In genomic region chr14:75504255-75504654, GRCm38 (mm10) we compare ENCODE assay signal across 17 mouse cellular contexts. TPM values are rescaled to one million over a fixed set of nuclear protein-coding genes. Genes with fewer than 3 reads are reported as not detected.
"Had no signal": no experiment of that assay in that cellular context is flagged by ENCODE, and none has a peak within 500 bp of the region (broad histone marks: within the 10 kb centered on the region; RNA-seq: fewer than 3 reads in every experiment).

No protein-coding gene starts in this region.

- ATAC-seq: lung, postnatal 0 days had no signal

- H3K4me2 ChIP-seq: liver, embryonic 11.5 days; liver, embryonic 15.5 days; neural tube, embryonic 12.5 days had no signal

- H3K27ac ChIP-seq: left cerebral cortex, adult 2 months; limb, embryonic 10.5 days; liver, embryonic 15.5 days; neural tube, embryonic 12.5 days; stomach, postnatal 0 days had no signal

- H3K36me3 ChIP-seq: limb, embryonic 10.5 days; liver, embryonic 15.5 days; neural tube, embryonic 12.5 days had no signal

- H3K27me3 ChIP-seq: liver, embryonic 15.5 days; neural tube, embryonic 12.5 days had no signal

- H3K9me3 ChIP-seq: limb, embryonic 10.5 days; liver, embryonic 15.5 days; neural tube, embryonic 12.5 days had no signal

- H3K4me1 ChIP-seq: limb, embryonic 10.5 days; liver, embryonic 15.5 days had no signal

- H3K9ac ChIP-seq: liver, embryonic 15.5 days; neural tube, embryonic 12.5 days had no signal

- H3K4me3 ChIP-seq: left cerebral cortex, adult 2 months; limb, embryonic 10.5 days; liver, embryonic 15.5 days; neural tube, embryonic 12.5 days had no signal

- DNase-seq: kidney, postnatal 25 days; lung, adult 2 months; lung, postnatal 36 days; midbrain, embryonic 14.5 days; retina, postnatal 1 day; right cerebral cortex, postnatal 25 days; thymus, postnatal 4 days had no signal

RNA-seq across cellular contexts. Expression of gene Siah3, which starts 48.5 kb away (rescaled TPM):
- total RNA-seq: megakaryocyte progenitor cell, adult 5-6 weeks; monocyte, adult 5-6 weeks; neutrophil, adult 5-6 weeks had no signal
- polyA plus RNA-seq: limb, embryonic 10.5 days; lung, postnatal 0 days; stomach, postnatal 0 days had no signal
